Mouse (Mus musculus) mature B cell (primary cell): ENCODE data around the gene Tubgcp4.

Source experiments
- in situ Hi-C: fragments of 300-500 bp; cut with MboI; formaldehyde crosslinking; loops from 2 replicates; pipeline ENCODE4 v1.14.3; 2019

The Tubgcp4 gene

GRCm38 (mm10) chr2:121204276-121204675 lies 33.8 kb downstream of the Tubgcp4 start:
- in situ Hi-C loops: no loop called here

GRCm38 (mm10) chr2:121206541-121206940 lies 36.1 kb downstream of the Tubgcp4 start:
- in situ Hi-C loops: no loop called here

- in situ Hi-C loops: no loop called here
Measured at GRCm38 (mm10) chr2:121214491-121214890, 44.0 kb downstream of the Tubgcp4 start.

- in situ Hi-C loops: no loop called here
Measured at GRCm38 (mm10) chr2:121219177-121219576, 48.7 kb downstream of the Tubgcp4 start.

- in situ Hi-C loops: no loop called here
Measured at GRCm38 (mm10) chr2:121219994-121220393, 49.5 kb downstream of the Tubgcp4 start.

GRCm38 (mm10) chr2:121223010-121223409 lies 52.6 kb downstream of the Tubgcp4 start:
- in situ Hi-C loops: no loop called here

- in situ Hi-C loops: no loop called here
Measured at GRCm38 (mm10) chr2:121228135-121228534, 57.7 kb downstream of the Tubgcp4 start.

- in situ Hi-C loops: no loop called here
Measured at GRCm38 (mm10) chr2:121235460-121236072, 65.1 kb downstream of the Tubgcp4 start.

GRCm38 (mm10) chr2:121239426-121239825 lies 69.0 kb downstream of the Tubgcp4 start:
- in situ Hi-C loops: no loop called here

GRCm38 (mm10) chr2:121244099-121244498 lies 73.6 kb downstream of the Tubgcp4 start:
- in situ Hi-C loops: no loop called here
